Mouse (Mus musculus) large intestine, adult 2 months (tissue): ENCODE data around the gene Timm8b. TPM values are rescaled to one million over a fixed set of nuclear protein-coding genes. Genes with fewer than 3 reads are reported as not detected.
"Not testable (repeated sequence)": the region's sequence is repeated elsewhere in the genome, so short reads cannot be mapped to it uniquely, and the experiment has no call there.

ENCODE experiments used
- DNase-seq: peaks from one replicate; pipeline ENCODE4 v3.0.0-alpha.2; 2012; ENCODE audit warnings: low read depth, low spot score
- WGBS: fragments of 180-500 bp; shearing (Covaris S2); methylation state at CpG from one replicate; pipeline ENCODE4 v1.1.7; 2018; 5-methylcytosine and 5-hydroxymethylcytosine counted together
- polyA plus RNA-seq: library from polyadenylated mRNA; depleted of rRNA; stranded (reverse); fragments of >200 nt; gene quantifications from 2 replicates; pipeline ENCODE4 v1.2.3, GENCODE M21; 2012; rRNA removed

Timm8b gene
- polyA plus RNA-seq, 1 experiment: 204 TPM

DNA sequence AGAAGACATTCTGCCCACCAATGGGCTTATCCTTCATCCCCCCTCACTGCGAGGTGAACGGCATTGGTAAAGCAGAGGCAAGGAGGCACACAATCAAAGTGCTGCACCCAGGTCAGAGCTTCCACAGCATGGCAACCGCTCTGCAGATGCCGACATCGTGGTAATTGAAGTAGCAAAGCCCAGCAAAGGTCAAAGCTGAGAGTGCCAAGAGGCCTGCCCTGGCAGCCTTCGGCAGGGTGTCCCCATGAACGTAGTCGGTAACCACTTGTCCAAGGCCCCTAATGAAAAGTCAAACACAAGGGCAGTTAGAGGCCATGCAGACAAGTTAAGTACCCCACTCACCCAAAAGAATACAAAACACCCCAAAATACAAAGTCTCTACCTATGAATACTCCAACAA, 6.7 kb upstream of the Timm8b start:
- 86% methylated on average over 8 of the region's 8 CpGs for WGBS
- no peak for DNase-seq

DNA sequence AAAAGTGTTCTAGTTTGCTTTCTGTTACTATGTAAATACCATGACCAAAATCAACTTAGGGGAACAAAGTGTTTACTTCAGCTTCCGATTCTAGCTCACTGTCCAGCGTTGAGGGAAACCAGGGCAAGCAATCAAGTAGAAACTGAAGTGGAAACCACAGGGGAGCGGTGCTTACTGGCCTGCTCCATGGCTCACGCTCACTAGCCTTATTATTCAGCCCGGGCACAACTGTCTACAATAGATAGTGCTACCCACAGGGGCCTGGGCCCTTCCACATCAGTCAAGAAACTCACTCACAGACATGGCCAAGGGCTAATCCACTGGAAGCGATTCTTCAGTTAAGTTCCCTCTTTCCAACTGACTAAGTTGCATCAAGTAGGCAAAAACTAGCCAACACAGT, 2.2 kb upstream of the Timm8b start:
- WGBS: 43% methylated on average over 6 of the region's 6 CpGs
- no peak for DNase-seq

- no peak for DNase-seq
- 31% methylated on average over 7 of the region's 7 CpGs for WGBS
Observed at GRCm38 (mm10) chr9:50602055-50602845, 1.5 kb upstream of the Timm8b start.

DNA sequence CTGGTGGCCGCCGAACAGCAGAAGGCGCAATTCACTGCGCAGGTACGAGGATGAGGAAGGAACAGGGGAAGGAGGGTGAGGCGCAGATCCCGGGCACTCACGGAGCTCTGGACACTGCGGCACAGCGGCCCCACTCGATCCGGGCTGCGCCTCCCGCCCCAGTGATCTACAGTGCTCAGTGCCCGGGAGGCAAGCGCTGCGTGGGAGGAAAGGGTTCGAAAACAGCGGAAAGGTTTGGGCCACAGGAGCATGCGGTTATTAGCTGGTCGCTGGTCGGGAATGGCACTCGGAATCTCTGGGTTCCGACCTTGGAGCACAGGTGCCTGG, 251 bp downstream of the Timm8b start:
- DNase-seq: no peak
- WGBS: under 1% methylated on average over 24 of the region's 24 CpGs

GRCm38 (mm10) chr9:50604338-50604737, 628 bp downstream of the Timm8b start:
- under 1% methylated on average over 6 of the region's 6 CpGs for WGBS

DNA sequence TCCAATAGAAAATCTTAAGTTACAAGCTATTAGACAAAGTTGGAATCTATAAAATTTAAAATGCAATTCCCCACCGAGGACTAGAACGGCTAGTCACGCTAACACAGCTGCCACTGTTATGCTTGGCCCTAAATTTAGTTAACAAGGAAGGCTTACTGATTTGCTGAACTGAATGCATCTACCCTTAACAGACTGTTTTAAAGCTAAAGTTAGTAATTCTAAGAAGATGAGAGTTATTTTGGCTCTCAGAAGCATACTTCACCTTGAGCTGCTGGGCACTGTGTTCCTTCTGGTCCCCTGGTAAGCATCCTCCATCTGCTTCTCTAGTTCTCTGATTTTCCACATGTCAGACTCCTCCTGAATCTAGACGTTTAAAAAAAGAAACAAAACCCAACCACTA, 8.4 kb downstream of the Timm8b start:
- WGBS: 69% methylated on average over 4 of the region's 4 CpGs
- DNase-seq: no peak

More at GRCm38 (mm10) chr9:50604338-50604737, 628 bp downstream of the Timm8b start:
- DNase-seq: no peak

DNA sequence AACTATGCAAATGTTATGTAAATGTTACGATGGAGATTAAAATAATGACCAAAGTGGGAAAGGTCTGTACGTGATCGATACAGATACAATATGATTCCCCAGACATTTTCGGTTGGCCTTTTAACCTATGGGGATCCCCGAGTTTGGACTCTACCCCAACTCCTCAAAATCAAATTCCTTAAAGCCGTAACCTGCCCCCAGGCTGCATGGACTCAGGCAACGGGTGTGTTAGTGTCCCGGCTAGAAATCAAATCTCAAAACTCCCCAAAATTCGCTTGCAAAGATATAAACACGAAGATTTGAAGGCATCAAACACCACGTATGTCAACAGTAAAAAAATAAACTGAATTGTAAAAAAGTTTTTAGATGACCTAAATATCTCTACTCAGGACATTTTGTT, 12.5 kb downstream of the Timm8b start:
- DNase-seq: no peak
- 23% methylated on average over 11 of the region's 11 CpGs for WGBS

DNA sequence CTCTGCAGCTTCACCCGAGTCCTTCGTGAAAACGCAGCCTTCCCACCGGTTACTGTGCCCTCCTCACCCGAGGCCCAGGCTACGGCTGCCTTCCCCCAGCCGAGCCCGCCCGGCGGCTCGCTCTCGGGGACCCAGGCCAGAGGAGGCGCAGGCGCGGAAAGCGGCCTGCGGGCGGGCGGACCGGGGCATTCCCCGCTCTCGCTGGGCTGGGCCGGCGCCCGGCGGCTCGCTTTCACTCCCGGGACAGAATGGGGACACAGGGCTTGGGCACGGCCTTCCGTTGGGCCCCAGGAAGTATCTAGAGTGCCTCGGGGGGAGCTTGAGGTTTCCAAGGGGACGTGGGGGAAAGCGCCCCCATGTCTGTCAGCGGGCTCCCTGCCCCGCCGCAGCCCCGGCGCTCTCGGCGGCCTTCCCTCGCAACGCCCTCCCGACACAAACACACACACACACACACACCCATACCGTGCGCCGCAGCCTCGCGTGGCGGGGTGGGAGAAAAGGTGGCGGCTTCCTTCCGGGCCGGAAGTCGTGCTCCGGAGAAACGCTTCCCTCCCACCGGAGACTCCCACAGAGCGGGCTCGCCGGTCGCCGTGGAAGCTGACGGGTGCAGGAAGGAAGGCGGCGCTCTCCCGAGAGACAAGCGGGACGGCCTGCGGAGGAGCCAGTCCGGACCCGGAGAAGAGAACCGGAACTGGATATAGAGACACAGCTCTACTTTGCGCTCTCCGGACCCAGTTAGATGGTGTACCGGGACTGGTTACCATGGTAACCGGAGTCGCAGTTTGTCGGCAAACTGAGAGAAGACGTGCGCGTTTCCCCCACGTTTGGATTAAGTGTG, 13.3 kb downstream of the Timm8b start, which contains the start of the genes Pih1d2 and Nkapd1:
Gene Pih1d2, plus strand, starts transcription at position 556 of the 838 bp plus-strand sequence.
Gene Nkapd1, minus strand, starts transcription at position 699 of the 838 bp plus-strand sequence.
- no peak for DNase-seq
- under 1% methylated on average over 81 of the region's 81 CpGs for WGBS

GRCm38 (mm10) chr9:50617794-50618330, 14.2 kb downstream of the Timm8b start:
- no peak for DNase-seq
- WGBS: 54% methylated on average over 9 of the region's 9 CpGs

GRCm38 (mm10) chr9:50630903-50631302, 27.2 kb downstream of the Timm8b start:
- WGBS: 88% methylated on average over 6 of the region's 8 CpGs
- not testable (repeated sequence) for DNase-seq

DNA sequence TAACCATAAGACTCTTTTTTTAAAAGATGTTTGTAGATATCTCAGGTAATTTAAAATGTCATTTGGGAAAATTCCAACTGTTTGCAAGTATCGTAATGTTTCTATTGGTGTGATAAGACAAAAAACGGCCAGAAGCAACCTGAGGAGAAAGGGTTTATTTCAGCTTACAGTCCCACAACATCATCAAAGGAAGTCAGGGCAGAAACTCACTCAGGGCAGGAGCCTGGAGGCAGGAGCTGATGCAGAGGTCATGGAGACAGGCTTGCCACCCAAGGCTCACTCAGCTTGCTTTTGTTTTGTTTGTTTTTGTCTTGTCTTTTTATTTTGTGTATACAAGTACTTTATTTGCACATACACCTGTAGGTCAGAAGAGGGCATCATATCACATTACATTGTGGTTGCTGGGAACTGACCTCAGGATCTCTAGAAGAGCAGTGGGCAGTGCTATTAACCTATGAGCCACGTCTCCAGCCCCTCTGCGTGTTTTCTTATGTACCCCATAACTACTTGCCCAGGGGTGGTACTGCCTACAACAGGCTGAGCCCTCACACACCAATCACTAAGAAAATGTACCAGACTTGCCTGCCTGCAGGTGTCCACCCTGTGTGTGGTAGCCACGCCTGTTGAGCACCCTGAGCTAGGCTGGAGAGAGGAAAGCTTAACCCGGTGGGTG, 28.4 kb downstream of the Timm8b start:
- 39% methylated on average over 6 of the region's 6 CpGs for WGBS
- DNase-seq: no peak

DNA sequence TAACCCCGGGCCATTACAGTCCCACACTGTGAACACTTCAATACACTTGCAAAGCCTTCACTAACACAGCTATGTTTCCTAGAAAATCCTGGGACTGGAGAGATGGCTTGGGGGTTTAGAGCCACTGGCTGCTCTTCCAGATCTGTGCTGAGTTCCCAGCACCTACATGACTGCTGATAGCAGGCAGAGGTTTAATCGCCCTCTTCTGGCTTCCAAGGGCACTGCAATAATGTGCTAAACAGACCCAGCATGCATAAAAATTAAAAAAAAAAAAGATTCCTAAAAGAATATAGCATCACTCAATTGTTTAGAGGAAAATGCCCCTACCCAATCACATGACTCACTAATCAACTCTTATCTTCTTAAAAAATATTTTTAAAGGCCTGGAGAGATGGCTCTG, 29.3 kb downstream of the Timm8b start:
- WGBS: 63% methylated on average over 2 of the region's 2 CpGs
- no peak for DNase-seq

GRCm38 (mm10) chr9:50634270-50634669, 30.6 kb downstream of the Timm8b start:
- WGBS: 95% methylated on average over 11 of the region's 11 CpGs

GRCm38 (mm10) chr9:50646826-50647370, 43.2 kb downstream of the Timm8b start:
- WGBS: 84% methylated on average over 10 of the region's 10 CpGs
- no peak for DNase-seq

More at GRCm38 (mm10) chr9:50634270-50634669, 30.6 kb downstream of the Timm8b start:
- DNase-seq: no peak

GRCm38 (mm10) chr9:50650503-50650902, 46.8 kb downstream of the Timm8b start:
- DNase-seq: no peak
- 91% methylated on average over 10 of the region's 10 CpGs for WGBS

Other genes with a start within 250 kb of the Timm8b start
- 4.2 and 9.1 TPM in 2 replicates for gene Plet1, start 109.4 kb upstream of the Timm8b start, polyA plus RNA-seq
- 21.1 and 32.5 TPM in 2 replicates for gene Pts, start 75.2 kb upstream of the Timm8b start, polyA plus RNA-seq
- 21.3 and 22.0 TPM in 2 replicates for gene Il18, start 49.1 kb upstream of the Timm8b start, polyA plus RNA-seq
- gene Bco2, start 48.7 kb upstream of the Timm8b start, polyA plus RNA-seq: 11.1 and 20.2 TPM in 2 replicates
- not detected in 2 replicates for gene Tex12, start 42.6 kb upstream of the Timm8b start, polyA plus RNA-seq
- gene Sdhd, start 98 bp upstream of the Timm8b start, polyA plus RNA-seq: 388 and 472 TPM in 2 replicates
- 0.41 and 0.85 TPM in 2 replicates for gene Pih1d2, start 13.4 kb downstream of the Timm8b start, polyA plus RNA-seq
- 2.6 and 4.3 TPM in 2 replicates for gene Nkapd1, start 13.6 kb downstream of the Timm8b start, polyA plus RNA-seq
- 11.7 and 21.1 TPM in 2 replicates for gene Dlat, start 55.9 kb downstream of the Timm8b start, polyA plus RNA-seq
- gene Dixdc1, start 135.6 kb downstream of the Timm8b start, polyA plus RNA-seq: 0.84 and 1.5 TPM in 2 replicates
- 21.3 and 24.2 TPM in 2 replicates for gene 2310030G06Rik, start 142.6 kb downstream of the Timm8b start, polyA plus RNA-seq
- 53.5 and 62.6 TPM in 2 replicates for gene Cryab, start 147.4 kb downstream of the Timm8b start, polyA plus RNA-seq
- gene Hspb2, start 148.4 kb downstream of the Timm8b start, polyA plus RNA-seq: 12.7 and 15.0 TPM in 2 replicates
- 4.2 and 5.7 TPM in 2 replicates for gene Fdxacb1, start 164.3 kb downstream of the Timm8b start, polyA plus RNA-seq
- gene Alg9, start 171.1 kb downstream of the Timm8b start, polyA plus RNA-seq: 37.3 and 42.3 TPM in 2 replicates
- gene 1110032A03Rik, start 171.6 kb downstream of the Timm8b start, polyA plus RNA-seq: 28.4 and 36.1 TPM in 2 replicates
- 7.0 and 7.9 TPM in 2 replicates for gene Ppp2r1b, start 241.4 kb downstream of the Timm8b start, polyA plus RNA-seq